Mouse (Mus musculus): ENCODE data around the gene Dlk2. TPM values are rescaled to one million over a fixed set of nuclear protein-coding genes. Genes with fewer than 3 reads are reported as not detected.

The Dlk2 gene
- polyA plus RNA-seq, 1 experiment from 2014 or later: 1.3 TPM

GRCm38 (mm10) chr17:46277586-46277985 is 19.6 kb upstream of the Dlk2 start:
- Histone ChIP-seq H3K36me3 (ENCODE audit: control insufficient read depth, insufficient read depth, low read length) (no peaks in the 10 kb centered on the region), H3K4me1 (replicated peaks; ENCODE audit: control insufficient read depth, insufficient read depth, low read length) (0 out of 2 replicates have a peak, but pooled peaks cover 2% of the 10 kb centered on the region), H3K4me2 (replicated peaks; ENCODE audit: low read depth, low read length) (no peak overlapping the region)

GRCm38 (mm10) chr17:46278011-46278765 is 19.0 kb upstream of the Dlk2 start:
- no peaks in the 10 kb centered on the region for H3K27me3 ChIP-seq (ENCODE audit: control insufficient read depth, insufficient read depth, low read length)
- H3K36me3 ChIP-seq (ENCODE audit: control insufficient read depth, insufficient read depth, low read length): no peaks in the 10 kb centered on the region
- 90% methylated on average over 12 of the region's 12 CpGs for WGBS
- H3K27ac ChIP-seq (ENCODE audit: low read depth, low read length): no peak overlapping the region
- H3K9me3 ChIP-seq (ENCODE audit: control insufficient read depth, low read length): no peaks in the 10 kb centered on the region
- no peak overlapping the region for H3K9ac ChIP-seq (ENCODE audit: low read depth, low read length)
- H3K4me3 ChIP-seq (ENCODE audit: low read depth, low read length): no peak overlapping the region
- H3K4me2 ChIP-seq (replicated peaks; ENCODE audit: low read depth, low read length): no peak overlapping the region
- no peak for ATAC-seq (ENCODE audit: low FRiP score)
- H3K4me1 ChIP-seq (replicated peaks; ENCODE audit: control insufficient read depth, insufficient read depth, low read length): 0 out of 2 replicates have a peak, but pooled peaks cover 2% of the 10 kb centered on the region
- DNase-seq (ENCODE audit: low spot score): no peak

More at GRCm38 (mm10) chr17:46277586-46277985, 19.6 kb upstream of the Dlk2 start:
- Histone ChIP-seq H3K9ac (ENCODE audit: low read depth, low read length) (no peak overlapping the region), H3K4me3 (ENCODE audit: low read depth, low read length) (no peak overlapping the region), H3K27me3 (ENCODE audit: control insufficient read depth, insufficient read depth, low read length) (no peaks in the 10 kb centered on the region), H3K9me3 (ENCODE audit: control insufficient read depth, low read length) (no peaks in the 10 kb centered on the region), H3K27ac (ENCODE audit: low read depth, low read length) (no peak overlapping the region)
- DNase-seq (ENCODE audit: low spot score) (no peak), ATAC-seq (ENCODE audit: low FRiP score) (no peak)
- 72% methylated on average over 4 of the region's 4 CpGs for WGBS

GRCm38 (mm10) chr17:46282483-46283123 is 14.6 kb upstream of the Dlk2 start, which contains the start of gene Tjap1:
TSS of gene Tjap1 (minus strand) at chr17:46283026.
- Histone ChIP-seq H3K9me3 (ENCODE audit: control insufficient read depth, low read length) (no peaks in the 10 kb centered on the region), H3K4me2 (replicated peaks; ENCODE audit: low read depth, low read length) (peak within 1 kb of the TSS; percentile 93), H3K27me3 (ENCODE audit: control insufficient read depth, insufficient read depth, low read length) (no peaks in the 10 kb centered on the region), H3K4me3 (ENCODE audit: low read depth, low read length) (peak within 1 kb of the TSS; percentile 79), H3K9ac (ENCODE audit: low read depth, low read length) (peak within 1 kb of the TSS; percentile 79), H3K4me1 (replicated peaks; ENCODE audit: control insufficient read depth, insufficient read depth, low read length) (0 out of 2 replicates have a peak, but pooled peaks cover 2% of the 10 kb centered on the region), H3K36me3 (ENCODE audit: control insufficient read depth, insufficient read depth, low read length) (no peaks in the 10 kb centered on the region), H3K27ac (ENCODE audit: low read depth, low read length) (peak within 1 kb of the TSS; percentile 59)
- ATAC-seq (ENCODE audit: low FRiP score): peak; percentile 97
- under 1% methylated on average over 36 of the region's 37 CpGs for WGBS
- peak; percentile 93 for DNase-seq (ENCODE audit: low spot score)

GRCm38 (mm10) chr17:46283140-46283539 is 14.1 kb upstream of the Dlk2 start:
- Histone ChIP-seq H3K4me2 (replicated peaks; ENCODE audit: low read depth, low read length) (peak overlapping the region; percentile 93), H3K36me3 (ENCODE audit: control insufficient read depth, insufficient read depth, low read length) (no peaks in the 10 kb centered on the region), H3K27ac (ENCODE audit: low read depth, low read length) (no peak overlapping the region), H3K4me1 (replicated peaks; ENCODE audit: control insufficient read depth, insufficient read depth, low read length) (0 out of 2 replicates have a peak, but pooled peaks cover 2% of the 10 kb centered on the region), H3K9me3 (ENCODE audit: control insufficient read depth, low read length) (no peaks in the 10 kb centered on the region), H3K4me3 (ENCODE audit: low read depth, low read length) (peak overlapping the region; percentile 79), H3K9ac (ENCODE audit: low read depth, low read length) (0 out of 2 replicates have a peak overlapping the region, but pooled peaks have one; percentile 11), H3K27me3 (ENCODE audit: control insufficient read depth, insufficient read depth, low read length) (no peaks in the 10 kb centered on the region)
- 25% methylated on average over 9 of the region's 9 CpGs for WGBS
- DNase-seq (ENCODE audit: low spot score): no peak
- peak; percentile 69 for ATAC-seq (ENCODE audit: low FRiP score)

GRCm38 (mm10) chr17:46283911-46284310 is 13.3 kb upstream of the Dlk2 start:
- DNase-seq (ENCODE audit: low spot score): no peak
- Histone ChIP-seq H3K9me3 (ENCODE audit: control insufficient read depth, low read length) (no peaks in the 10 kb centered on the region), H3K27ac (ENCODE audit: low read depth, low read length) (no peak overlapping the region), H3K4me2 (replicated peaks; ENCODE audit: low read depth, low read length) (no peak overlapping the region), H3K9ac (ENCODE audit: low read depth, low read length) (no peak overlapping the region), H3K36me3 (ENCODE audit: control insufficient read depth, insufficient read depth, low read length) (no peaks in the 10 kb centered on the region), H3K27me3 (ENCODE audit: control insufficient read depth, insufficient read depth, low read length) (no peaks in the 10 kb centered on the region), H3K4me1 (replicated peaks; ENCODE audit: control insufficient read depth, insufficient read depth, low read length) (0 out of 2 replicates have a peak, but pooled peaks cover 2% of the 10 kb centered on the region), H3K4me3 (ENCODE audit: low read depth, low read length) (no peak overlapping the region)
- WGBS: 83% methylated on average over 8 of the region's 8 CpGs
- ATAC-seq (ENCODE audit: low FRiP score): no peak

- Histone ChIP-seq H3K4me1 (replicated peaks; ENCODE audit: control insufficient read depth, insufficient read depth, low read length) (0 out of 2 replicates have a peak, but pooled peaks cover 2% of the 10 kb centered on the region), H3K9me3 (ENCODE audit: control insufficient read depth, low read length) (no peaks in the 10 kb centered on the region), H3K36me3 (ENCODE audit: control insufficient read depth, insufficient read depth, low read length) (no peaks in the 10 kb centered on the region), H3K4me2 (replicated peaks; ENCODE audit: low read depth, low read length) (no peak overlapping the region), H3K27ac (ENCODE audit: low read depth, low read length) (no peak overlapping the region), H3K27me3 (ENCODE audit: control insufficient read depth, insufficient read depth, low read length) (no peaks in the 10 kb centered on the region), H3K4me3 (ENCODE audit: low read depth, low read length) (no peak overlapping the region), H3K9ac (ENCODE audit: low read depth, low read length) (no peak overlapping the region)
- DNase-seq (ENCODE audit: low spot score) (peak; percentile 16), ATAC-seq (ENCODE audit: low FRiP score) (no peak)
- 41% methylated on average over 7 of the region's 7 CpGs for WGBS
Observed at GRCm38 (mm10) chr17:46284653-46285052, 12.6 kb upstream of the Dlk2 start.

GRCm38 (mm10) chr17:46285407-46285806 is 11.8 kb upstream of the Dlk2 start:
- Histone ChIP-seq H3K27ac (ENCODE audit: low read depth, low read length) (no peak overlapping the region), H3K9me3 (ENCODE audit: control insufficient read depth, low read length) (no peaks in the 10 kb centered on the region), H3K4me2 (replicated peaks; ENCODE audit: low read depth, low read length) (no peak overlapping the region), H3K4me3 (ENCODE audit: low read depth, low read length) (no peak overlapping the region), H3K9ac (ENCODE audit: low read depth, low read length) (no peak overlapping the region), H3K27me3 (ENCODE audit: control insufficient read depth, insufficient read depth, low read length) (no peaks in the 10 kb centered on the region), H3K4me1 (replicated peaks; ENCODE audit: control insufficient read depth, insufficient read depth, low read length) (0 out of 2 replicates have a peak, but pooled peaks cover 2% of the 10 kb centered on the region), H3K36me3 (ENCODE audit: control insufficient read depth, insufficient read depth, low read length) (no peaks in the 10 kb centered on the region)
- no peak for DNase-seq (ENCODE audit: low spot score)
- ATAC-seq (ENCODE audit: low FRiP score): no peak
- 77% methylated on average over 6 of the region's 6 CpGs for WGBS

GRCm38 (mm10) chr17:46287678-46288095 is 9.5 kb upstream of the Dlk2 start:
- no peaks in the 10 kb centered on the region for H3K4me1 ChIP-seq (replicated peaks; ENCODE audit: control insufficient read depth, insufficient read depth, low read length)
- H3K4me3 ChIP-seq (ENCODE audit: low read depth, low read length): no peak overlapping the region
- H3K27ac ChIP-seq (ENCODE audit: low read depth, low read length): no peak overlapping the region
- ATAC-seq (ENCODE audit: low FRiP score): no peak
- peak; percentile 18 for DNase-seq (ENCODE audit: low spot score)
- 52% methylated on average over 11 of the region's 11 CpGs for WGBS
- no peak overlapping the region for H3K4me2 ChIP-seq (replicated peaks; ENCODE audit: low read depth, low read length)
- no peaks in the 10 kb centered on the region for H3K27me3 ChIP-seq (ENCODE audit: control insufficient read depth, insufficient read depth, low read length)
- H3K36me3 ChIP-seq (ENCODE audit: control insufficient read depth, insufficient read depth, low read length): no peaks in the 10 kb centered on the region
- H3K9ac ChIP-seq (ENCODE audit: low read depth, low read length): no peak overlapping the region
- no peaks in the 10 kb centered on the region for H3K9me3 ChIP-seq (ENCODE audit: control insufficient read depth, low read length)

Data from hindbrain, embryonic 11.5 days (tissue).